ENCODE assay signal across 14 mouse cellular contexts in genomic region chr2:30064298-30064697, GRCm38 (mm10). TPM values are rescaled to one million over a fixed set of nuclear protein-coding genes. Genes with fewer than 3 reads are reported as not detected.
A peak's percentile ranks its signal among the peaks of the same experiment; 100 is the strongest.
DNase-seq lines count a peak whose midpoint lies in the region; ATAC-seq and TF ChIP-seq lines count a peak whose summit lies in the region.
"Had no signal": no experiment of that assay in that cellular context is flagged by ENCODE, and none has a peak within 500 bp of the region (broad histone marks: within the 10 kb centered on the region; RNA-seq: fewer than 3 reads in every experiment).

No protein-coding gene starts in this region.

- peak overlapping the region; percentile 75 for H3K4me3 ChIP-seq in forebrain, embryonic 10.5 days
- H3K4me3 ChIP-seq in forebrain, postnatal 0 days (ENCODE audit: low read depth, low read length) = no peak overlapping the region
- H3K4me3 ChIP-seq in lung, embryonic 16.5 days (ENCODE audit: low read length) = peak overlapping the region; percentile 64
- H3K4me3 ChIP-seq in hindbrain, postnatal 0 days (ENCODE audit: low read length) = no peak overlapping the region
- no peak overlapping the region for H3K4me3 ChIP-seq in midbrain, embryonic 14.5 days (replicated peaks; ENCODE audit: low read depth, low read length)

- H3K9ac ChIP-seq in forebrain, postnatal 0 days = no peak overlapping the region
- H3K9ac ChIP-seq in lung, embryonic 16.5 days (ENCODE audit: low read length) = peak overlapping the region; percentile 6; the same call in 1 of the 2 replicates
- H3K9ac ChIP-seq in hindbrain, postnatal 0 days (replicated peaks; ENCODE audit: low read length) = no peak overlapping the region
- H3K9ac ChIP-seq in midbrain, embryonic 14.5 days (replicated peaks; ENCODE audit: low read length) = no peak overlapping the region

- no peak for TF ChIP-seq CTCF in forebrain, postnatal 0 days (IDR thresholded peaks at IDR 0.05; ENCODE audit: low read depth)
- no peak for TF ChIP-seq CTCF in hindbrain, postnatal 0 days (IDR thresholded peaks at IDR 0.05; ENCODE audit: low read depth)

- peaks cover 59% of the 10 kb centered on the region for H3K4me1 ChIP-seq in forebrain, embryonic 10.5 days
- peaks cover 8% of the 10 kb centered on the region; the same call in 1 of the 2 replicates for H3K4me1 ChIP-seq in forebrain, postnatal 0 days (ENCODE audit: insufficient read depth)
- H3K4me1 ChIP-seq in lung, embryonic 16.5 days (replicated peaks; ENCODE audit: control insufficient read depth, insufficient read depth, low read length) = peaks cover 35% of the 10 kb centered on the region
- peaks cover 3% of the 10 kb centered on the region; the same call in 1 of the 2 replicates for H3K4me1 ChIP-seq in hindbrain, postnatal 0 days (ENCODE audit: insufficient read depth, low read length)
- peaks cover 32% of the 10 kb centered on the region for H3K4me1 ChIP-seq in midbrain, embryonic 14.5 days (ENCODE audit: control insufficient read depth, insufficient read depth, low read length)

- ATAC-seq in forebrain, postnatal 0 days = no peak
- no peak for ATAC-seq in lung, embryonic 16.5 days (ENCODE audit: low read depth)
- no peak for ATAC-seq in hindbrain, postnatal 0 days
- ATAC-seq in midbrain, embryonic 14.5 days (ENCODE audit: low FRiP score, low TSS enrichment) = no peak

- H3K27me3 ChIP-seq in forebrain, embryonic 10.5 days (ENCODE audit: poor library complexity, severe bottlenecking) = no peaks in the 10 kb centered on the region
- no peaks in the 10 kb centered on the region for H3K27me3 ChIP-seq in forebrain, postnatal 0 days (ENCODE audit: insufficient read depth, low read length)
- no peaks in the 10 kb centered on the region for H3K27me3 ChIP-seq in lung, embryonic 16.5 days (ENCODE audit: control insufficient read depth, insufficient read depth, low read depth, low read length)
- no peaks in the 10 kb centered on the region for H3K27me3 ChIP-seq in hindbrain, postnatal 0 days (ENCODE audit: insufficient read depth, low read length)
- H3K27me3 ChIP-seq in midbrain, embryonic 14.5 days (ENCODE audit: control insufficient read depth, insufficient read depth, low read length) = no peaks in the 10 kb centered on the region

- 63% methylated on average over 3 of the region's 3 CpGs for WGBS in forebrain, embryonic 10.5 days
- WGBS in forebrain, postnatal 0 days = 50% methylated on average over 3 of the region's 3 CpGs
- 32% methylated on average over 3 of the region's 3 CpGs for WGBS in lung, embryonic 16.5 days
- 35% methylated on average over 3 of the region's 3 CpGs for WGBS in hindbrain, postnatal 0 days
- 41% methylated on average over 3 of the region's 3 CpGs for WGBS in midbrain, embryonic 14.5 days

- H3K9me3 ChIP-seq in forebrain, embryonic 10.5 days = no peaks in the 10 kb centered on the region
- H3K9me3 ChIP-seq in forebrain, postnatal 0 days (ENCODE audit: low read length) = no peaks in the 10 kb centered on the region
- no peaks in the 10 kb centered on the region for H3K9me3 ChIP-seq in lung, embryonic 16.5 days (ENCODE audit: control insufficient read depth, low read length)
- H3K9me3 ChIP-seq in hindbrain, postnatal 0 days (ENCODE audit: low read length) = no peaks in the 10 kb centered on the region
- no peaks in the 10 kb centered on the region for H3K9me3 ChIP-seq in midbrain, embryonic 14.5 days (ENCODE audit: control insufficient read depth, low read length)

- peaks cover 21% of the 10 kb centered on the region for H3K36me3 ChIP-seq in forebrain, embryonic 10.5 days (replicated peaks)
- peaks cover under 1% of the 10 kb centered on the region; the same call in 1 of the 2 replicates for H3K36me3 ChIP-seq in forebrain, postnatal 0 days (ENCODE audit: insufficient read depth)
- H3K36me3 ChIP-seq in lung, embryonic 16.5 days (ENCODE audit: control insufficient read depth, insufficient read depth, low read length) = peaks cover 7% of the 10 kb centered on the region
- peaks cover 5% of the 10 kb centered on the region; the same call in 1 of the 2 replicates for H3K36me3 ChIP-seq in hindbrain, postnatal 0 days (ENCODE audit: insufficient read depth, low read length)
- H3K36me3 ChIP-seq in midbrain, embryonic 14.5 days (ENCODE audit: control insufficient read depth, insufficient read depth, low read length) = peaks cover 14% of the 10 kb centered on the region

- no peak overlapping the region for H3K4me2 ChIP-seq in forebrain, postnatal 0 days (ENCODE audit: low read depth)
- H3K4me2 ChIP-seq in lung, embryonic 16.5 days (ENCODE audit: low read depth, low read length) = peak overlapping the region; percentile 79
- 0 out of 2 replicates have a peak overlapping the region, but pooled peaks have one; percentile 85 for H3K4me2 ChIP-seq in hindbrain, postnatal 0 days (ENCODE audit: low read depth, low read length)
- peak overlapping the region; percentile 90; the same call in 1 of the 2 replicates for H3K4me2 ChIP-seq in midbrain, embryonic 14.5 days (ENCODE audit: low read length)

- H3K27ac ChIP-seq in forebrain, embryonic 10.5 days = 0 out of 2 replicates have a peak overlapping the region, but pooled peaks have one; percentile 97
- no peak overlapping the region for H3K27ac ChIP-seq in forebrain, postnatal 0 days (ENCODE audit: low read depth, low read length)
- H3K27ac ChIP-seq in lung, embryonic 16.5 days (ENCODE audit: low read length) = peak overlapping the region; percentile 97
- no peak overlapping the region for H3K27ac ChIP-seq in hindbrain, postnatal 0 days
- H3K27ac ChIP-seq in midbrain, embryonic 14.5 days (replicated peaks; ENCODE audit: low read depth, low read length) = no peak overlapping the region

- DNase-seq in forebrain, embryonic 10.5 days (ENCODE audit: extremely low spot score, low spot score) = no peak
- no peak for DNase-seq in forebrain, postnatal 0 days
- no peak for DNase-seq in lung, postnatal 10 days
- no peak for DNase-seq in hindbrain, postnatal 0 days (ENCODE audit: low spot score)
- DNase-seq in midbrain, embryonic 14.5 days = no peak
- no peak for DNase-seq in left cerebral cortex, adult 11 months (ENCODE audit: low spot score)
- DNase-seq in urinary bladder, postnatal 4 days (ENCODE audit: low spot score in 2 of 2) = no peak
- DNase-seq: adrenal gland, postnatal 14 days; B cell, adult 2 months; heart, postnatal 36 days; lung, adult 2 months; retina, postnatal 1 day; thymus, adult 18-20 months had no signal

RNA-seq across cellular contexts. Expression of gene Set, which starts 7.1 kb away (rescaled TPM):
- 944 and 983 TPM in 2 replicates for polyA plus RNA-seq in forebrain, embryonic 10.5 days (2016; fragmentation: Nextera tagmentation; extraction: Ambion mirVana)
- 361 and 392 TPM in 2 replicates for total RNA-seq in forebrain, postnatal 0 days (2014; rRNA removed)
- 349 and 384 TPM in 2 replicates for polyA plus RNA-seq in forebrain, postnatal 0 days (2015; fragmentation: Nextera tagmentation; extraction: Ambion mirVana)
- polyA plus RNA-seq in lung, embryonic 16.5 days (2015; fragmentation: Nextera tagmentation; extraction: Ambion mirVana) = 350 and 369 TPM in 2 replicates
- total RNA-seq in hindbrain, postnatal 0 days (2014; rRNA removed) = 149 and 188 TPM in 2 replicates
- polyA plus RNA-seq in hindbrain, postnatal 0 days (2015; fragmentation: Nextera tagmentation; extraction: Ambion mirVana) = 332 and 334 TPM in 2 replicates
- polyA plus RNA-seq in midbrain, embryonic 14.5 days (2014; fragmentation: Nextera tagmentation; extraction: Ambion mirVana) = 376 and 427 TPM in 2 replicates

RNA-seq across cellular contexts. Expression of gene Pkn3, which starts 13.2 kb away (rescaled TPM):
- 12.4 and 13.1 TPM in 2 replicates for polyA plus RNA-seq in forebrain, embryonic 10.5 days (2016; fragmentation: Nextera tagmentation; extraction: Ambion mirVana)
- 2.0 and 4.7 TPM in 2 replicates for total RNA-seq in forebrain, postnatal 0 days (2014; rRNA removed)
- 0.80 and 0.86 TPM in 2 replicates for polyA plus RNA-seq in forebrain, postnatal 0 days (2015; fragmentation: Nextera tagmentation; extraction: Ambion mirVana)
- polyA plus RNA-seq in lung, embryonic 16.5 days (2015; fragmentation: Nextera tagmentation; extraction: Ambion mirVana) = 14.2 and 16.7 TPM in 2 replicates
- 1.2 and 4.5 TPM in 2 replicates for total RNA-seq in hindbrain, postnatal 0 days (2014; rRNA removed)
- 0.99 and 1.0 TPM in 2 replicates for polyA plus RNA-seq in hindbrain, postnatal 0 days (2015; fragmentation: Nextera tagmentation; extraction: Ambion mirVana)
- polyA plus RNA-seq in midbrain, embryonic 14.5 days (2014; fragmentation: Nextera tagmentation; extraction: Ambion mirVana) = 1.1 and 1.9 TPM in 2 replicates

RNA-seq across cellular contexts. Expression of gene Wdr34, which starts 15.6 kb away (rescaled TPM):
- polyA plus RNA-seq in forebrain, embryonic 10.5 days (2016; fragmentation: Nextera tagmentation; extraction: Ambion mirVana) = 33.1 and 33.4 TPM in 2 replicates
- 88.4 and 103 TPM in 2 replicates for total RNA-seq in forebrain, postnatal 0 days (2014; rRNA removed)
- polyA plus RNA-seq in forebrain, postnatal 0 days (2015; fragmentation: Nextera tagmentation; extraction: Ambion mirVana) = 65.1 and 83.6 TPM in 2 replicates
- 29.4 and 32.9 TPM in 2 replicates for polyA plus RNA-seq in lung, embryonic 16.5 days (2015; fragmentation: Nextera tagmentation; extraction: Ambion mirVana)
- 87.4 and 87.7 TPM in 2 replicates for total RNA-seq in hindbrain, postnatal 0 days (2014; rRNA removed)
- 64.5 and 66.5 TPM in 2 replicates for polyA plus RNA-seq in hindbrain, postnatal 0 days (2015; fragmentation: Nextera tagmentation; extraction: Ambion mirVana)
- polyA plus RNA-seq in midbrain, embryonic 14.5 days (2014; fragmentation: Nextera tagmentation; extraction: Ambion mirVana) = 62.9 and 80.2 TPM in 2 replicates

RNA-seq across cellular contexts. Expression of gene Zdhhc12, which starts 29.1 kb away (rescaled TPM):
- polyA plus RNA-seq in forebrain, embryonic 10.5 days (2016; fragmentation: Nextera tagmentation; extraction: Ambion mirVana) = 34.2 and 35.4 TPM in 2 replicates
- 19.5 and 25.7 TPM in 2 replicates for total RNA-seq in forebrain, postnatal 0 days (2014; rRNA removed)
- polyA plus RNA-seq in forebrain, postnatal 0 days (2015; fragmentation: Nextera tagmentation; extraction: Ambion mirVana) = 20.8 and 23.3 TPM in 2 replicates
- 32.0 and 33.5 TPM in 2 replicates for polyA plus RNA-seq in lung, embryonic 16.5 days (2015; fragmentation: Nextera tagmentation; extraction: Ambion mirVana)
- 25.4 and 35.0 TPM in 2 replicates for total RNA-seq in hindbrain, postnatal 0 days (2014; rRNA removed)
- polyA plus RNA-seq in hindbrain, postnatal 0 days (2015; fragmentation: Nextera tagmentation; extraction: Ambion mirVana) = 30.2 and 32.2 TPM in 2 replicates
- 17.6 and 18.7 TPM in 2 replicates for polyA plus RNA-seq in midbrain, embryonic 14.5 days (2014; fragmentation: Nextera tagmentation; extraction: Ambion mirVana)

Comparison
In these comparisons a context has a peak if more than half of its experiments do, and no peak if none do; other contexts are left out.
1. H3K27ac ChIP-seq: peak in forebrain, embryonic 10.5 days (single experiment) and lung, embryonic 16.5 days (single experiment); none in forebrain, postnatal 0 days (single experiment), hindbrain, postnatal 0 days (single experiment) and midbrain, embryonic 14.5 days (single experiment).
2. H3K4me3 ChIP-seq: peak in forebrain, embryonic 10.5 days (single experiment) and lung, embryonic 16.5 days (single experiment); none in forebrain, postnatal 0 days (single experiment), hindbrain, postnatal 0 days (single experiment) and midbrain, embryonic 14.5 days (single experiment).